Mouse (Mus musculus): ENCODE measurements around the gene Med27. TPM values are rescaled to one million over a fixed set of nuclear protein-coding genes. Genes with fewer than 3 reads are reported as not detected.
"Not testable (repeated sequence)": the region's sequence is repeated elsewhere in the genome, so short reads cannot be mapped to it uniquely, and the experiment has no call there.

The Med27 gene
- polyA plus RNA-seq, 1 experiment: 26.6 TPM

GRCm38 (mm10) chr2:29520206-29520605 lies 173.6 kb downstream of the Med27 start:
- Histone ChIP-seq H3K4me1 (ENCODE audit: control insufficient read depth, insufficient read depth, low read length) (no peaks in the 10 kb centered on the region), H3K27ac (ENCODE audit: insufficient read depth, low read length) (no peak overlapping the region), H3K4me3 (ENCODE audit: insufficient read depth, low read length) (no peak overlapping the region)
- no peak for TF ChIP-seq CTCF (IDR thresholded peaks at IDR 0.05; ENCODE audit: borderline replicate concordance, insufficient read depth, low read length)
- no peak for TF ChIP-seq POLR2A (IDR thresholded peaks at IDR 0.05; ENCODE audit: low read depth, low read length)

GRCm38 (mm10) chr2:29521486-29521885 lies 174.9 kb downstream of the Med27 start:
- Histone ChIP-seq H3K4me3 (ENCODE audit: insufficient read depth, low read length) (no peak overlapping the region), H3K4me1 (ENCODE audit: control insufficient read depth, insufficient read depth, low read length) (peaks cover 6% of the 10 kb centered on the region; the same call in 1 of the 2 replicates), H3K27ac (ENCODE audit: insufficient read depth, low read length) (no peak overlapping the region)
- TF ChIP-seq POLR2A (IDR thresholded peaks at IDR 0.05; ENCODE audit: low read depth, low read length) (no peak), CTCF (IDR thresholded peaks at IDR 0.05; ENCODE audit: borderline replicate concordance, insufficient read depth, low read length) (no peak)

DNA sequence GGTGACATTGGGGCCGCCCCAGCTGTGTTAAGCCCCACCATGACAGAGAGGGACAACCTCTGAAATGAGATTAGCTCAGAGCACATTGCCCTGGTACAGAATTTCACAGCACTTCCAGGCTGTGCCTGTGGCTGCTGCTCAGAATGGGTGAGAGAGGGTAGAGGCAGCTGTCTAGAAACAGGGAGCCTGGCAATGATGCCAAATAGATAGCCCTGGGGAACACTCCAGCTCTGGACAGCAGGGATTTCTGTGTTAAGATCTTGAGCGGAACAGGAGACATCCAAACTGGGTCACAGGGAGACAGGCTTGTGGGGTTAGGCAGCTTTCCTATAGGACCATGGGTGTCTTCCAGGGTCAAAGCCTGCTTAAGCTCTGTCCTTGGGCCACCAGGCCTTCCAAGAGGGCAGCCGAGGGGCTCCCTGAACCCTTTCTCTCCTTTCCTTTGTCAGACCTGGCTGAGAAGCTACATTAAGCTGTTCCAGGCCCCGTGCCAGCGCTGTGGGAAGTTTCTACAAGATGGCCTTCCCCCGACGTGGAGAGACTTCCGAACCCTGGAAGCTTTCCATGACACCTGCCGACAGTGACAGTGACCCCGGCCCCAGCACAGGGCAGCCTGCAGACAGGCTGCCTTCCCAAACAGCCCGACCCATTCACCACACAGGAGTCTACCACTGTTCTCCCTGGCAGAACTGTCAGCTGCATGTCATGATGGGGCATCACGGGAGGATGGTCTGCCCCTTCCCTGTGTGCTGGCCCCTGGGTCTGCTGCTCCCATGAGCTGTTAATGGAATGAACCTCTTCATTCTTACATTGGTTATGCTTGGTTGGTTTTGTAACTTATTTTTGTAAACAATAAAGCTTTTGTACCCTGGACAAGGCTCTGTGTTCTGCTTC lies 177.5 kb downstream of the Med27 start:
- no peak overlapping the region for H3K4me3 ChIP-seq (ENCODE audit: insufficient read depth, low read length)
- H3K4me1 ChIP-seq (ENCODE audit: control insufficient read depth, insufficient read depth, low read length): peaks cover 6% of the 10 kb centered on the region; the same call in 1 of the 2 replicates
- no peak overlapping the region for H3K27ac ChIP-seq (ENCODE audit: insufficient read depth, low read length)
- TF ChIP-seq CTCF (IDR thresholded peaks at IDR 0.05; ENCODE audit: borderline replicate concordance, insufficient read depth, low read length) (no peak), POLR2A (IDR thresholded peaks at IDR 0.05; ENCODE audit: low read depth, low read length) (no peak)

DNA sequence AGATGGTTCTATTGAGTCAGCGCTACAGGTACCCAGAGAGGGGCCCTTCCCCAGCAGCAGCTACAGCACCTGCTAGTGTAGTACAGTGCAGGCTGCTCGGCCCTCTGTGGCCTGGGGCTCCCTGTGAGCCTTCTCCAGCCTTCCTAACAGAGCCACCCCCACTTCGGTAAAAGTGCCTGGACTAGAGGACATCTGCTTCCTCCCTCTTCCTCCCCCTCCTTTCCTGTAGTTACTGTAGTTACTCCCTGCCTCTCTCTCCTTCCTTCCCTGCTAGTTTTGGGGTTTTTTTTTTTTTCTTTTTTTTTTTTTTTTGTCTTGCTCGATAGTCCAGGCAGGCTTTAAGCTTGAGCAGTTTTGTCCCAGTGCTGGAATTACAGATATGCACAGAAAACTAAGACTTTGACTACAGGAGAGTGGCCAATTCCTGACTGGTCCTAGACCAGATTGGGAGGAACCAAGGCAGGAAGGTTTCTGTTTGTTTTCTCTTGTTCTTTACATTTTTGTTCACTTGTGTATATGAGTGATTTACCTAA lies 178.7 kb downstream of the Med27 start:
- Histone ChIP-seq H3K4me3 (ENCODE audit: insufficient read depth, low read length) (no peak overlapping the region), H3K4me1 (ENCODE audit: control insufficient read depth, insufficient read depth, low read length) (peaks cover 6% of the 10 kb centered on the region; the same call in 1 of the 2 replicates), H3K27ac (ENCODE audit: insufficient read depth, low read length) (no peak overlapping the region)
- TF ChIP-seq CTCF (IDR thresholded peaks at IDR 0.05; ENCODE audit: borderline replicate concordance, insufficient read depth, low read length) (no peak), POLR2A (IDR thresholded peaks at IDR 0.05; ENCODE audit: low read depth, low read length) (no peak)

- peaks cover 6% of the 10 kb centered on the region; the same call in 1 of the 2 replicates for H3K4me1 ChIP-seq (ENCODE audit: control insufficient read depth, insufficient read depth, low read length)
- TF ChIP-seq CTCF (IDR thresholded peaks at IDR 0.05; ENCODE audit: borderline replicate concordance, insufficient read depth, low read length) (no peak), POLR2A (IDR thresholded peaks at IDR 0.05; ENCODE audit: low read depth, low read length) (no peak)
- no peak overlapping the region for H3K27ac ChIP-seq (ENCODE audit: insufficient read depth, low read length)
- no peak overlapping the region for H3K4me3 ChIP-seq (ENCODE audit: insufficient read depth, low read length)
These were observed 179.6 kb downstream of the Med27 start for GRCm38 (mm10) chr2:29526266-29526665.

DNA sequence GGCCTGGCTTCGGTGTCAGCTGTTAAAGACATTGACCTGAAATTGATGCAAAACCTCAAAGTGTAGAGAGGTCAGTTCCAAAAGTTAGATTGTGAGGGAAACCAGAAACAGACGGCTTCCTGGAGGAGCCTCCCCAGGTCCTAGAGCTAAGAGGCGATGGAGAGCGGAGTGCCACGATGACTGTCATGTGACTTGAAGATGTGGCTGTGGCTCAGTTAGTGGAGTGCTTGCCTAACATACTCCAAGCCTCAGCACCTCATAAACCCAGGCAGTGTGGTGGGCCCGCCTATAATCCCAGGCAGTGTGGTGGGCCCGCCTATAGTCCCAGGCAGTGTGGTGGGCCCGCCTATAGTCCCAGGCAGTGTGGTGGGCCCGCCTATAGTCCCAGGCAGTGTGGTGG lies 180.9 kb downstream of the Med27 start:
- H3K27ac ChIP-seq (ENCODE audit: insufficient read depth, low read length); H3K4me1 ChIP-seq (ENCODE audit: control insufficient read depth, insufficient read depth, low read length); H3K4me3 ChIP-seq (ENCODE audit: insufficient read depth, low read length): not testable (repeated sequence)

GRCm38 (mm10) chr2:29528811-29529210 lies 182.2 kb downstream of the Med27 start:
- Histone ChIP-seq H3K27ac (ENCODE audit: insufficient read depth, low read length) (no peak overlapping the region), H3K4me1 (ENCODE audit: control insufficient read depth, insufficient read depth, low read length) (peaks cover 9% of the 10 kb centered on the region), H3K4me3 (ENCODE audit: insufficient read depth, low read length) (no peak overlapping the region)
- TF ChIP-seq POLR2A (IDR thresholded peaks at IDR 0.05; ENCODE audit: low read depth, low read length) (no peak), CTCF (IDR thresholded peaks at IDR 0.05; ENCODE audit: borderline replicate concordance, insufficient read depth, low read length) (no peak)

- not testable (repeated sequence) for H3K4me1 ChIP-seq (ENCODE audit: control insufficient read depth, insufficient read depth, low read length); H3K4me3 ChIP-seq (ENCODE audit: insufficient read depth, low read length); H3K27ac ChIP-seq (ENCODE audit: insufficient read depth, low read length)
These were observed 183.2 kb downstream of the Med27 start for GRCm38 (mm10) chr2:29529788-29530187.

DNA sequence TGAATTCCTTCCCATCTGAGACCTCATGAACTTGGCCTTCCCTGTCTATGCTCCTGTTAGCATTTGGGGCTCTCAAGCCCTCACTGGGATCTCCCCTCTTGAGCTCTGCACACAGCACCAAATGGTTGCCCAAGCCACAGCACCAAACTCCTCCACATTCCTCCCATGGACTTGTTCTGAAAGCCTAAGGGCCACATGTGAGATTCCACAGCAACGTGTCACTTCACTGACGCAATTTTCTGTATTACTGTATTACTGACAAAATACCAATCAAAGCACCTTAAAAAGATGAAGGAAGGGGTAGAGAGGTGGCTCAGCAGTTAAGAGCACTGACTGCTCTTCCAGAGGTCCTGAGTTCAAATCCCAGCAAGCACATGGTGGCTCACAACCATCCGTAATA lies 185.6 kb downstream of the Med27 start:
- TF ChIP-seq POLR2A (IDR thresholded peaks at IDR 0.05; ENCODE audit: low read depth, low read length) (no peak), CTCF (IDR thresholded peaks at IDR 0.05; ENCODE audit: borderline replicate concordance, insufficient read depth, low read length) (no peak)
- H3K4me1 ChIP-seq (ENCODE audit: control insufficient read depth, insufficient read depth, low read length): peaks cover 3% of the 10 kb centered on the region; the same call in 1 of the 2 replicates
- no peak overlapping the region for H3K27ac ChIP-seq (ENCODE audit: insufficient read depth, low read length)
- no peak overlapping the region for H3K4me3 ChIP-seq (ENCODE audit: insufficient read depth, low read length)

DNA sequence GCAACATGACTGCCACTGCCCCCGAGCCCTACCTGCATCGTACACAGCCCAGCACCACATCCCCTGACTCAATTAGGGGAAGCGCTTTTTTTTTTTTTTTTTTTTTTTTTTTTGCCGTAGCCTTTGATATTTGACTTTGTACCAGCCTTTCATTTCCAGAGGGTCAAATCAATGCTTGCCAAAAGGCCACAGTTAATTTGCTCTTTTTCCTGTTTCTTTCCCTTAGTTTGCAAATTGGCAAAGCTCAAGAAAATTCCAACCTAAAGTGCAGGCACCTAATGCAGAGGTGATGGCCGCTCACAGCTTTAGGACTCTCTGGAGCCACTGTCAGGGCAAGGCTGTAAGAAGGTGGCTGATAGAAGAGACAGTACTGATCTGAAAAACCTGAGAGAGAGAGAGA lies 186.3 kb downstream of the Med27 start:
- no peak for TF ChIP-seq CTCF (IDR thresholded peaks at IDR 0.05; ENCODE audit: borderline replicate concordance, insufficient read depth, low read length)
- no peak for TF ChIP-seq POLR2A (IDR thresholded peaks at IDR 0.05; ENCODE audit: low read depth, low read length)
- H3K27ac ChIP-seq (ENCODE audit: insufficient read depth, low read length): no peak overlapping the region
- H3K4me3 ChIP-seq (ENCODE audit: insufficient read depth, low read length): no peak overlapping the region
- peaks cover 3% of the 10 kb centered on the region; the same call in 1 of the 2 replicates for H3K4me1 ChIP-seq (ENCODE audit: control insufficient read depth, insufficient read depth, low read length)

Measured in embryonic fibroblast, embryonic 13.5 days (primary cell).